Mouse (Mus musculus) forebrain, embryonic 16.5 days (tissue): ENCODE measurements around the gene Nxnl1. TPM values are rescaled to one million over a fixed set of nuclear protein-coding genes. Genes with fewer than 3 reads are reported as not detected.

ENCODE experiments used
- ATAC-seq: fragments of 200-750 bp; cut with Nextera tagmentation; 2 replicates; pipeline ENCODE4 v1.8.0; 2017; ENCODE audit warnings: mild to moderate bottlenecking, moderate library complexity
- H3K27ac ChIP-seq: fragments of 300-500 bp; sonication (generic); 2 replicates; pipeline ENCODE4 v1.5.1; 2014; ENCODE audit warnings: low read length, control low read depth
- H3K27me3 ChIP-seq: fragments of 300-500 bp; sonication (generic); replicated peaks from 2 replicates; pipeline ENCODE4 v1.6.1; 2014; ENCODE audit warnings: low read length; ENCODE audit not compliant: control insufficient read depth, insufficient read depth
- H3K36me3 ChIP-seq: fragments of 300-500 bp; sonication (generic); 2 replicates; pipeline ENCODE4 v1.6.1; 2014; ENCODE audit not compliant: control insufficient read depth, insufficient read depth
- H3K4me1 ChIP-seq: fragments of 300-500 bp; sonication (generic); replicated peaks from 2 replicates; pipeline ENCODE4 v1.6.1; 2014; ENCODE audit warnings: low read length; ENCODE audit not compliant: control insufficient read depth, insufficient read depth
- H3K4me2 ChIP-seq: fragments of 300-500 bp; sonication (generic); 2 replicates; pipeline ENCODE4 v1.6.1; 2014; ENCODE audit warnings: mild to moderate bottlenecking, low read length, control low read depth
- H3K4me3 ChIP-seq: fragments of 300-500 bp; sonication (generic); replicated peaks from 2 replicates; pipeline ENCODE4 v1.5.1; 2014; ENCODE audit warnings: mild to moderate bottlenecking, low read length, control low read depth
- H3K9ac ChIP-seq: fragments of 300-500 bp; sonication (generic); replicated peaks from 2 replicates; pipeline ENCODE4 v1.6.1; 2014; ENCODE audit warnings: low read depth, low read length, control low read depth
- H3K9me3 ChIP-seq: fragments of 300-500 bp; sonication (generic); 2 replicates; pipeline ENCODE4 v1.6.1; 2016; ENCODE audit warnings: low read length; ENCODE audit not compliant: control insufficient read depth
- whole genome bisulfite sequencing: fragments of 180-500 bp; shearing (Covaris S2); extraction: QIAGEN DNeasy Blood & Tissue Kit; methylation state at CpG from one replicate; pipeline ENCODE4 v1.1.7; 2014; 5-methylcytosine and 5-hydroxymethylcytosine counted together
- polyA plus RNA-seq: library from polyadenylated mRNA; unstranded; fragments of >200 nt; fragmentation: Nextera tagmentation; extraction: Ambion mirVana; gene quantifications from 2 replicates; pipeline ENCODE4 v1.2.1, GENCODE M21; 2015

Nxnl1 gene
- polyA plus RNA-seq, 1 experiment from 2014 or later = not detected

DNA sequence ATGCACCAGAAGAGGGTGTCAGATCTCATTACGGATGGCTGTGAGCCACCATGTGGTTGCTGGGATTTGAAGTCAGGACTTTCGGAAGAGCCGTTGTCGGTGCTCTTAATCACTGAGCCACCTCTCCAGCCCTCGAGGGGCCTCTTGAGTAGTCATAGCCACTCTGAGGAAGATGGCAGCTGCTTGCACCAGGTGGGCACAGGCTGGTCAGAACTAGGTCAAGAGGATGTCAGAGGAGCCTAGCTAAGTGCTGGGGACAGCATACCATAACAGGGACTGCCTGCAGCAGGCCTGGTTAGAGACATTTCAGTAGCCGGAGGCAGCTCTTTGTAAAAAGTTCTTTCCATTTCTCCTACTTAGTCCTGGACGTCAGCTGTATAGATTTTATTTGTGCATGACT lies 15.6 kb downstream of the Nxnl1 start:
- Histone ChIP-seq H3K27ac (no peak overlapping the region), H3K9me3 (no peaks in the 10 kb centered on the region), H3K9ac (no peak overlapping the region), H3K4me2 (no peak overlapping the region), H3K4me3 (no peak overlapping the region), H3K36me3 (peaks cover 4% of the 10 kb centered on the region; the same call in 1 of the 2 replicates), H3K4me1 (no peaks in the 10 kb centered on the region), H3K27me3 (peaks cover 1% of the 10 kb centered on the region; the same call in 1 of the 2 replicates)
- WGBS = 71% methylated on average over 7 of the region's 7 CpGs
- ATAC-seq = no peak

DNA sequence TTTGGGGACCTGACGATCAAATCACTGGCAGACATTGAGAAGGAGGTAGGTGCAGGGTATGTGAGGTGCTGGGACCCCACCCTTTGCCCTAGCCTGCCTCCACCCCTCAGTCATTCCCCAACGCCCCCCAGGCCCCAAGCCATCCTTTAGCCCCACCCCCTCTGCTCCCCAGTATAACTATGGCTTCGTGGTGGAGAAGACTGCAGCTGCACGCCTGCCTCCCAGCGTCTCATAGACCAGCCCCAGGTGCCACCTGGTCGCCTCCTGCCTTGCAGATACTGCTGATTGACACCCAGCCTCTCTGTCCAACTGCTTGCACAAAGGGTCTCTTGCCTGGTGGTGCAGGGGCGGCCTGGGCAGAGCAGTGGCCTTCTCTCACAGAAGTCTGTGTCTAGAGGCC lies 18.8 kb downstream of the Nxnl1 start:
- H3K36me3 ChIP-seq = peaks cover 7% of the 10 kb centered on the region; the same call in 1 of the 2 replicates
- no peak overlapping the region for H3K4me2 ChIP-seq
- no peak for ATAC-seq
- H3K4me1 ChIP-seq = peaks cover 9% of the 10 kb centered on the region
- WGBS = 82% methylated on average over 7 of the region's 7 CpGs
- no peak overlapping the region for H3K4me3 ChIP-seq
- H3K9me3 ChIP-seq = no peaks in the 10 kb centered on the region
- H3K27me3 ChIP-seq = no peaks in the 10 kb centered on the region
- no peak overlapping the region for H3K27ac ChIP-seq
- no peak overlapping the region for H3K9ac ChIP-seq

DNA sequence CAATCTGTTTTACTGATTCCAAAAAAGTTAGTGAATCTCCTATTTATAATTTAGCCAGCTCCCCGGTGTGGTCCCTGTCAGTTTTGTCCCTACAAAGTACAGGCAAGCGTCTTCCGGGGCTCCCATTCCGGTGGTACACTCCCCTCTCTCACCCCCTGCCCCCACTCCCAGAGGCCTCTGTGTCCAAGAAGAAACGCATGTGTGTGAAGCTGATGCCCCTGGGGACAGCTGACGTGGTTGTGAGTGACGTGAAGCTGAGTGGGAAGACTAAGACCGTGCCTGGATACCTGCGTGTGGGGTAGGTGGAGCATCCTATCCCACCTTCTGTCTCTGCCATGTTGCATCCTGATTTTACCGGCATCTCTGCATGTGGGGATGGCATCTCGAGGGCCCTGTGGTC lies 21.3 kb downstream of the Nxnl1 start:
- Histone ChIP-seq H3K9ac (no peak overlapping the region), H3K27me3 (no peaks in the 10 kb centered on the region), H3K27ac (no peak overlapping the region), H3K36me3 (peaks cover 7% of the 10 kb centered on the region; the same call in 1 of the 2 replicates), H3K4me1 (peaks cover 9% of the 10 kb centered on the region), H3K9me3 (no peaks in the 10 kb centered on the region), H3K4me3 (no peak overlapping the region), H3K4me2 (no peak overlapping the region)
- 92% methylated on average over 11 of the region's 11 CpGs for WGBS
- ATAC-seq = no peak

DNA sequence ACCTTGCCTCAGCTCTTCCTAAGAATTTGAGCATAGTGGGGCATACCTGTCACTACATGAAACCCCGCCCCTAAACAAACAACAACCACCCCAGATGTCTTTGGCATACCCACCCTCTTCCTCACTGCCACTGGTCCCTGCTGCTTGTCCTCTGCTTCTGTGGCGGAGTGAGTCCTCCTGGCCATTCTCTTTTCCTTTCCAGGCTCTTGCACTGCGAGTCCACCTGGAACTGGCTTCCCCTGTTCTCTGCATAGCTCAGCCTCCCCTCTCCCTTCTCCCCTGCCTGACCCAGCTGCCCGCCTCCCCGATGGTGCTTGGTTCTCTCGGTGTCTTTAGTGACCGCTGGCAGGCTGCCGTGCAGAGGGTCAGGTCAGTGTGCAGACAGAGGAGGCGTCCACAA lies 22.6 kb downstream of the Nxnl1 start:
- Histone ChIP-seq H3K36me3 (peaks cover 7% of the 10 kb centered on the region; the same call in 1 of the 2 replicates), H3K27ac (no peak overlapping the region), H3K9ac (peak overlapping the region; percentile 83), H3K4me1 (peaks cover 9% of the 10 kb centered on the region), H3K9me3 (no peaks in the 10 kb centered on the region), H3K27me3 (no peaks in the 10 kb centered on the region), H3K4me2 (peak overlapping the region; percentile 93), H3K4me3 (peak overlapping the region; percentile 80)
- ATAC-seq = no peak
- 94% methylated on average over 9 of the region's 9 CpGs for WGBS

DNA sequence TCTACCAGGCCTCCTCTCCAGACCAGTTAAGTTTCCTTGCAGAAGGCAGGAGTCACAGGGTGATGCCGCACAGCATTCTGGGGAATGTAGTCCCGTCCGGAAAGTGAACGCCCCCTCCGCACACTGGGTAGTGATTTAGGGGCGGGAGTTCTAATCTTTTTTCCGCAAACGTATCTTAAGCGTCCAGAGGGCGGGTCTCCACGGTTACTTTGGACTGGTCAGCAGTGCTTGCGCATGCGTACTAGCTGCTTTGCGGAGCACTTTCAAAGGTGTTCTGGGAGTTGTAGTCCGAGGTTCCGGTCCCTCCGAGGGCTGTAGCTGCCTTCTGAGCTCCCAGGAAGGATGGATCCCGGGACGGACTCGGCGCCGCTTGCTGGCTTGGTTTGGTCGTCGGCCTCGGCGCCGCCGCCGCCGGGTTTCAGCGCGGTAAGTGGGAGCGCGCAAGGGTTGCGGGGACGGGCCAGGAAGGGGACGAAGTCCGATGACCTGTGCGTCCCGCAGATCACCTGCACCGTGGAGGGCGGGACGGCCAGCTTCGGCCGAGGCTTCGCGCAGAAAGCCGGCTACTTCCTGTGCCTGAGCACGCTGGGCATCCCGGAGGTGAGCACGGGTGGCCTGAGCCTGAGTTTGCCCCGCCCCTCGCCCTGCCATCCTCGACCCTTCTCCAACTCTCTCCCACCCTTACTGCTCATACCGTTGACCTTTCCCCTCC lies 23.6 kb downstream of the Nxnl1 start, which contains the start of gene Mvb12a:
Mvb12a (plus strand) TSS at position 291 of the 712 bp plus-strand sequence.
- H3K36me3 ChIP-seq = peaks cover 3% of the 10 kb centered on the region; the same call in 1 of the 2 replicates
- no peaks in the 10 kb centered on the region for H3K9me3 ChIP-seq
- peak within 1 kb of the TSS; percentile 93 for H3K4me2 ChIP-seq
- peak; percentile 97 for ATAC-seq
- peak within 1 kb of the TSS; percentile 83 for H3K9ac ChIP-seq
- peaks cover 9% of the 10 kb centered on the region for H3K4me1 ChIP-seq
- peak within 1 kb of the TSS; percentile 80 for H3K4me3 ChIP-seq
- no peak within 1 kb of the TSS for H3K27ac ChIP-seq
- no peaks in the 10 kb centered on the region; the same call in 1 of the 2 replicates for H3K27me3 ChIP-seq
- WGBS = under 1% methylated on average over 55 of the region's 55 CpGs

DNA sequence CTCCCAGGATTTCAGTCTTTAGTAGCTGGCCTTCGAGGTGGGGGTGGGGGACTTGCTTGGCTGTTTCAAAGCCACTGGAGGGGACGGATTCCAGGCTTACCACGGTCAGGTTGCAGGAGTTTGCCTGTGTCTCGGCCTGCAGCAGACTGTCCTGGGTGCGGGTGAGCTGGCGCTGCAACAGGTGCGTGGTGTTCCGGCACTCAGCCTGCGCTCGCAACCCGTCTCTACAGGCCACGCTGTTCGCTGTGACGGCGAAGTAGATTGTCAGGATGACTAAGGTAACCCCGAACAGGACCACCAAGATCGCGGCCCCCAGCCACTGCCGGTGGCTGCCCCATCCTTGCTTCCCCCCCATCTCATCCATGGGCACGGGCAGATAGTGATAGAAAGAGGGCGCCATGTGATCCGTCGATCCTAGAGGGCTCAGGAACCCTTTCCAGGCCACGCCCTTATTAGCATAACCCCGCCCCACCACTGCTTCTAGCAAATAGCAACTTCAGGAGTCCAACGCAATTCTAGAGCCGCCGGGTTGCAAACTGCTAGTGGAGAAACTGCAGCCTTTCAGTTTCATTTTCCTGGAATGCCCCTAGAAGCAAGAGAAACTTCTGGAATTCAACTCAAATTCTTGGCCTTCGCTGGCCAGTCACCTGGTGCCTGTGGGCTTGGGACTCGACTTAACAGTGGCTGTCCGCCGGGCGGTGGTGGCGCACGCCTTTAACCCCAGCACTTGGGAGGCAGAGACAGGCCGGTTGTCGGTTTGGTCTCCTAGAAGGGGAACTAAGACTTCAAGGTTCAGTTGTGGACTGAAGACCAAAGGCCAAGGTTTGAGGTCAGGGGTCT lies 29.2 kb downstream of the Nxnl1 start, which contains the start of gene Bst2:
Bst2 (minus strand) TSS at position 429 of the 840 bp plus-strand sequence.
- H3K36me3 ChIP-seq = no peaks in the 10 kb centered on the region
- peak within 1 kb of the TSS; percentile 31 for H3K4me3 ChIP-seq
- H3K4me1 ChIP-seq = peaks cover 8% of the 10 kb centered on the region
- peak within 1 kb of the TSS; percentile 11; the same call in 1 of the 2 replicates for H3K9ac ChIP-seq
- H3K9me3 ChIP-seq = no peaks in the 10 kb centered on the region
- ATAC-seq = 0 out of 2 replicates have a peak, but pooled peaks have one; percentile 39
- 4% methylated on average over 37 of the region's 37 CpGs for WGBS
- H3K27me3 ChIP-seq = peaks cover 12% of the 10 kb centered on the region
- H3K27ac ChIP-seq = no peak within 1 kb of the TSS
- H3K4me2 ChIP-seq = peak within 1 kb of the TSS; percentile 51

DNA sequence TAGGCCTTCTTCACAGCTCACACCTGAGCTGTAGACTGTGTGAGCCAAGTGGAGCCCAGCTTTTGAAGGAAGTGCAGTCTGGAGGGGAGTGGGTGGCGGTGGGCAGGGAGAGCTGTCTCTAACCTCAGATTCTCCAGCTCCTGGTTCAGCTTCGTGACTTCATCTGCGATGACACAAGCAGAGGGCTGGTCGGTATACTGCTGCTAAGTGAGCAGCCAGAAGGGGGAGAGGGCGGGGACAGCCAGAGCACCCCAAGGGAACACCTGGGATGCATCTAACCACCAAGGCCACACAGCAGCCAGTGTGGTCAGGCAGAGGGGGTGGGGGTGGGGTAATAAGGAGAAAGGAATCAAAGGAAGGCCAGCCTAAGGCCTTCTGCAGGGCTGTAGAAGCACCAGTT lies 30.7 kb downstream of the Nxnl1 start:
- no peak for ATAC-seq
- WGBS = 70% methylated on average over 5 of the region's 5 CpGs
- Histone ChIP-seq H3K36me3 (no peaks in the 10 kb centered on the region), H3K27ac (no peak overlapping the region), H3K4me1 (peaks cover 8% of the 10 kb centered on the region), H3K4me3 (no peak overlapping the region), H3K9me3 (no peaks in the 10 kb centered on the region), H3K27me3 (peaks cover 12% of the 10 kb centered on the region), H3K4me2 (no peak overlapping the region), H3K9ac (no peak overlapping the region)

DNA sequence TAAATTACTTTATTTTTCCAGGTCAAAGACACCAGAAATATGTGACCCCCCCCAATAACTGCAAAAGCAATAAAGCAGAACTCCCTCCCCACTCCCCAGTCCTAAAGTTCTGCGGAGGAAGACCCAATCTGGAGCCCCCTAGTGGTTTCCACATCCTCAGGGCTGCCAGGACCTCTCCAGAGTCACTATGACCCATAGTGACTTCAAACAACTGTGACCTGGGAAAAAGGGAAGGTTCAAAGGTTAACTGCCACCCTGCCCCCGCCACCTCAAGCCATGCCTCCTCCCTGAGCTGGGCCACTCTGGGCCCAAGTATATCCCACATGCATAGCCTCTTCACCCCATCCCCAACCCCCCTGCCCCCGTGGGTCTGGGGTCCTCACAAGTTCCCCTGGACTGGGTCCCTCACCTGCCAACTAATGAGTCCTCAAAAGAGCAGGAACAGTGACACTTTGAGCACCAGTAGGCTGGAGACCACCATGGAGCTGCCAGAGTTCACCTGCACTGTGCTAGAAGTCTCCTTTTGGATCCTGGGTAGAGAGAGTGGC lies 32.1 kb downstream of the Nxnl1 start:
- H3K4me3 ChIP-seq = no peak overlapping the region
- peaks cover 12% of the 10 kb centered on the region for H3K27me3 ChIP-seq
- ATAC-seq = no peak
- H3K27ac ChIP-seq = no peak overlapping the region
- H3K4me1 ChIP-seq = peaks cover 8% of the 10 kb centered on the region
- no peak overlapping the region for H3K9ac ChIP-seq
- no peaks in the 10 kb centered on the region for H3K36me3 ChIP-seq
- WGBS = 40% methylated on average over 3 of the region's 3 CpGs
- H3K9me3 ChIP-seq = no peaks in the 10 kb centered on the region
- H3K4me2 ChIP-seq = no peak overlapping the region
